Mouse (Mus musculus) neural tube, embryonic 13.5 days (tissue): Measurements from ENCODE around the gene Ttll7. TPM values are rescaled to one million over a fixed set of nuclear protein-coding genes. Genes with fewer than 3 reads are reported as not detected.

Source experiments
- ATAC-seq: fragments of 200-750 bp; cut with Nextera tagmentation; 2 replicates; pipeline ENCODE4 v1.8.0; 2017; ENCODE audit warnings: low read depth, mild to moderate bottlenecking, moderate TSS enrichment, moderate library complexity
- H3K27ac ChIP-seq: fragments of 300-500 bp; sonication (generic); replicated peaks from 2 replicates; pipeline ENCODE4 v1.5.1; 2015; ENCODE audit warnings: moderate library complexity, mild to moderate bottlenecking, inconsistent platforms
- H3K27me3 ChIP-seq: fragments of 300-500 bp; sonication (generic); 2 replicates; pipeline ENCODE4 v1.6.1; 2015; ENCODE audit warnings: mild to moderate bottlenecking, inconsistent platforms
- H3K36me3 ChIP-seq: fragments of 300-500 bp; sonication (generic); 2 replicates; pipeline ENCODE4 v1.6.1; 2015; ENCODE audit warnings: mild to moderate bottlenecking, inconsistent platforms
- H3K4me1 ChIP-seq: fragments of 300-500 bp; sonication (generic); replicated peaks from 2 replicates; pipeline ENCODE4 v1.6.1; 2015; ENCODE audit warnings: inconsistent platforms
- H3K4me2 ChIP-seq: fragments of 300-500 bp; sonication (generic); 2 replicates; pipeline ENCODE4 v1.6.1; 2015; ENCODE audit warnings: inconsistent platforms, mild to moderate bottlenecking, moderate library complexity
- H3K4me3 ChIP-seq: fragments of 300-500 bp; sonication (generic); 2 replicates; pipeline ENCODE4 v1.5.1; 2015; ENCODE audit warnings: mild to moderate bottlenecking, inconsistent platforms
- H3K9ac ChIP-seq: fragments of 300-500 bp; sonication (generic); 2 replicates; pipeline ENCODE4 v1.6.1; 2015; ENCODE audit warnings: moderate library complexity, mild to moderate bottlenecking, inconsistent platforms
- H3K9me3 ChIP-seq: fragments of 300-500 bp; sonication (generic); 2 replicates; pipeline ENCODE4 v1.6.1; 2016; ENCODE audit warnings: inconsistent platforms
- WGBS: fragments of 180-500 bp; shearing (Covaris S2); methylation state at CpG from one replicate; pipeline ENCODE4 v1.1.7; 2015; 5-methylcytosine and 5-hydroxymethylcytosine counted together
- polyA plus RNA-seq: library from polyadenylated mRNA; unstranded; fragments of >200 nt; fragmentation: Nextera tagmentation; extraction: Ambion mirVana; gene quantifications from 2 replicates; pipeline ENCODE4 v1.2.1, GENCODE M21; 2015

The Ttll7 gene
- 16.5 and 20.8 TPM in 2 replicates for polyA plus RNA-seq

DNA sequence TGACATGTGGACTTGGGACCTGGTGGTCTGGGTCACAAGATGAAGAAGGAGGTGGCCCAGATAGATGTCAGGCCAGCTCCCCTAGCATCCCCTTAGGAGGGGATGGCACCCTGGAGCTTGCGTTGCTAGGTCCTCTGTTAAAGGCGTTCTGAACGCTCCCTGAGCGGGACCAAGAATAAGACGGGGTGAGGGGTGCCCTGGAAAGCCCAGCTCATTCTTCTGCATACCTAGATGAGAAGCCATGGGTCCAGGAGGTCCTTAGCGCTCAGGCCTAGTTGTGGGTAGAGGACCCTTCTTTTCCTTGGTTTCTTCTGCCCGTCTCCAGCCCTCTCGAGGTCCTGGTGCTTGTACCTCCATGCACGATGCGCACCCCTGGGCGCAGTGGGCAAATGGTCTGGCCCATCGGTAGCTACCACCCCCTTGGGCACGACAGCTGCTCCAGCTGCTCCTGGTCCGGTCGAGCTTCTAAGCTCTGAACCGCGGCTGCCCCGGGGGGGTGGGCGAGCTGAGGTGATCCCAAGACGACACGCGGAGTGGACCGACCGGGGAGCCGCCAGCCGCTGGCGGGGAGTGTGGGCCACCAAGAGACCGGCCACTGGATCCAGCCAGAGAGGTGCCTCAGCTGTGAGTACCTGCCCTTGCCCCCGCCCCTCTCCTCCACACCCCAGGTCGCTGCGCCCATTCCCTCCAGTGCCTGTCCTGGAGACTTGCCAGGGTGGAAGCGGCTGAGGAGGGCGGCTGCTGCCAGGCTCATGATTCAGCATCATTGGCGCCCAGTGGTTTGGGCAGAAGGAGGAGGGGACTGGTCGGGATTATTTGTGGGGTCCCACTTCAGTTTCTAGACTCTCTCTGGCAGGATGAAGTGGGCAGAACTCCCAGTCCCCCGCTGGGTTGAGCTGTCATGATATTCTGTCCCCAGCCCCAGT, at the start of gene Ttll7:
Ttll7 (plus strand) TSS at position 402 of the 926 bp plus-strand sequence.
- Histone ChIP-seq H3K27ac (peak within 1 kb of the TSS; percentile 85), H3K4me3 (peak within 1 kb of the TSS; percentile 80), H3K4me2 (peak within 1 kb of the TSS; percentile 76), H3K9ac (peak within 1 kb of the TSS; percentile 86), H3K9me3 (no peaks in the 10 kb centered on the region), H3K36me3 (no peaks in the 10 kb centered on the region), H3K27me3 (no peaks in the 10 kb centered on the region), H3K4me1 (peaks cover 30% of the 10 kb centered on the region)
- 1% methylated on average over 35 of the region's 36 CpGs for whole genome bisulfite sequencing
- peak; percentile 97 for ATAC-seq

DNA sequence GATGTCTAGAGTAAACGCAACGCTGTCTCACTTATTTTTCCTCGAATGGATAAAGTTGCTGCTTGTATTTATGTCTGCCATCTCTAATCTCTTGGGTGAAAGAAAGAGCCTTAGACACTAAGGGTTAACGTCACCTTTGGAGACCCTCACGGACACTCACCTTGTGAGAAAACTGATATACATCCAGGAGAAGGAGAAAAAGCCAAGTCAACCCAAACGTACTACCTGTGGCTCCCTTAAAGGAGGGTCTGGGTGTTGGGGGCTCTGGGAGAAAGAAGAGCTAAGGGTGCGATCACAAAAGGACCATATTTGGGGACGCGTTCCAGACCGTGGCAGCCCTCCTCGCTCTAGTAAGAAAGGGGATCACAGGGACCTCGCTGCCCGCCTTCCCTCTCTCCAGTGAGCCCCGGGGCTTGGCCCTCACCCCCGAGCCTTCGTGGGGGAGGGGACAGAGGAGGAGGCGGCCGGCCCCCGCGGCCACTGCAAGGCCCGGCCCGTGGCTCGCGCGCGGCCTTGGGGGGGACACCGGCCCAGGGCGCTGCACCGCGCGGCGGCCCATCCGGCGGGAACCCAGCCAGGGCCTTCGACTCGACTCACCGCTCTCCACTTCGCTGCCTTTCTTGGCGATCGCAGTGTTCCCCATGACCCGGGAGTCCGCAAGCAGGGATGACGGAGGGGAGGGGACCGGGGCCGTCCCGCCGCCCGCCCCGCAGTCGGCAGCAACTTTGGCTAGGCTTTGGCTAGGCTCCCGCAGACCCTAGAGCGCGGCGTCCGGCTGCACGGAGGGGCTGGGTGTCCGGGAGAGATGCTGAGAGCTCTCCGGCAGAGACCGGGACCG, 39.9 kb upstream of the Ttll7 start:
- 1% methylated on average over 54 of the region's 60 CpGs for WGBS

DNA sequence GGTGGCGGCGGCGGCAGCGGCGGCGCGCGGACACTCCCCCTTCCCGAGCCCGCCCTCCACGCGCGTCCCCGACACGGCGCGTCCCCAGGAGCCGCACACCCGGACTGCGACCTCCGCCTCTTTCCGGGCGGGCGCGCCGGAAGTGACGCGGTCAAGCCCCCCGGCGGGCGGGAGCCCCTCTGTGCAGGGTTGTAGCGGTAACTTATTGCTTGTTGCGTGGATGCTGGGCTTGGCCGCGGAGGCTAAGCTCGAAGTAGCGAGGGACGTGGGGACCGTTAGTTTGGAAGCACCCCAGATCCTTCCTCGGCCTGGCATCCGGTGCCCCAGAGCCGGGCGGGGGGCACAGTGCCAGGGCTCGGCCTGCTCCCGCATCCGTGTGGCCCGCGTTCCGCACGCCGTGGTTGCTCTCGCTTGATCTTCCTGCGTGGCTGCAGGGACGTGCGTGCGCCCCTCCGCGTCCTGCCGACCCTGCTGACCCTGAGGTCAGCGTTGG, 39.2 kb upstream of the Ttll7 start, which contains the start of gene Prkacb:
Prkacb (minus strand) TSS at position 90 of the 493 bp plus-strand sequence.
- WGBS, result under 1% methylated on average over 54 of the region's 60 CpGs

More for the DNA sequence above, 39.9 kb upstream of the Ttll7 start:
- Histone ChIP-seq H3K27me3 (no peaks in the 10 kb centered on the region), H3K9ac (peak overlapping the region; percentile 95), H3K27ac (peak overlapping the region; percentile 91), H3K36me3 (no peaks in the 10 kb centered on the region), H3K4me2 (peak overlapping the region; percentile 67), H3K4me1 (peaks cover 24% of the 10 kb centered on the region), H3K4me3 (peak overlapping the region; percentile 96), H3K9me3 (no peaks in the 10 kb centered on the region)
- ATAC-seq, result peak; percentile 79

DNA sequence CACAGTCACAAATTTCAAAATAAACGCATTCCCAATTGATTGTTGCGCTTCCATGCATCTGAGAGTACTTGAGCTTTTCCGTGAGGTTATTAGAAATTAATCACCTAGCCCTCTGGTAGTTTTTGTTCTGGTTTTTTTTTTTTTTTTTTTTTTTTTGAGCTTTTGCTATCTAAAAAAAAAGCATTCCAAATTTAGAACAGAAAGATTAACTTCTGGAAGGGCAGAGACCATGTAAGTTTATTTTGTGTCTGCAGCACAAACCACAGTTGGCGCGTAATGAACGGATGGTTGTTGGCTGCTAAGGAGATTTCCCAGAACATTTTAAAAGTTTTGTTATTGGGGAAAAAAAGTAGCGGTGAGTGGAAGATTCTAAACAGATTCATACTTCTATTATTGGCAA, 38.5 kb upstream of the Ttll7 start:
- H3K27me3 ChIP-seq, result no peaks in the 10 kb centered on the region
- peak overlapping the region; percentile 91 for H3K27ac ChIP-seq
- 65% methylated on average over 7 of the region's 7 CpGs for WGBS
- peak overlapping the region; percentile 96 for H3K4me3 ChIP-seq
- peak overlapping the region; percentile 95 for H3K9ac ChIP-seq
- no peaks in the 10 kb centered on the region for H3K9me3 ChIP-seq
- peaks cover 24% of the 10 kb centered on the region for H3K4me1 ChIP-seq
- H3K36me3 ChIP-seq, result no peaks in the 10 kb centered on the region
- peak overlapping the region; percentile 65 for H3K4me2 ChIP-seq
- ATAC-seq, result no peak

More for the DNA sequence above, 39.2 kb upstream of the Ttll7 start, which contains the start of gene Prkacb:
- Histone ChIP-seq H3K27me3 (no peaks in the 10 kb centered on the region), H3K9ac (peak within 1 kb of the TSS; percentile 95), H3K27ac (peak within 1 kb of the TSS; percentile 91), H3K4me2 (peak within 1 kb of the TSS; percentile 67), H3K4me3 (peak within 1 kb of the TSS; percentile 96), H3K9me3 (no peaks in the 10 kb centered on the region), H3K36me3 (no peaks in the 10 kb centered on the region), H3K4me1 (peaks cover 24% of the 10 kb centered on the region)
- peak; percentile 98 for ATAC-seq

DNA sequence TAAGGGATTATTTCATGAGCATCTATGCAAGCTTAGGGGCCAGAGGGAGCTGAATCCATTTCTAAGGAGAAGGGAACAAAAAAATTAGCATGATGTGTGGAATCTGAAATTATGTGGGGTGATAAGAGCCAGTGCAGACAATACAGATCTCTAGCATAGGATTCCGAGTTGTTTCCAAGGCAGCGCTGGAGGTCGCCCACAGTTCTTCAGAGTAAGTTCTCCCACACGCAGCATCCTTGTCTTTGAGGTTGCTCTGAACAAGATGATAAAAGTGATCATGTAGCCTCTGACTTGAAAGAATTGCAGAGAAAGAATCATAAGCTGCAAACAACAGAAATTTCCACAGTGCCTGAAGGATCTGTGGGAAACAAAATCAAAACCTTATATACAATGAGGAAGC, 31.4 kb upstream of the Ttll7 start:
- Histone ChIP-seq H3K27ac (no peak overlapping the region), H3K9ac (no peak overlapping the region), H3K4me1 (no peaks in the 10 kb centered on the region), H3K4me2 (no peak overlapping the region), H3K4me3 (no peak overlapping the region), H3K9me3 (no peaks in the 10 kb centered on the region), H3K36me3 (no peaks in the 10 kb centered on the region), H3K27me3 (no peaks in the 10 kb centered on the region; the same call in 1 of the 2 replicates)
- no peak for ATAC-seq
- 87% methylated on average over 4 of the region's 4 CpGs for WGBS

DNA sequence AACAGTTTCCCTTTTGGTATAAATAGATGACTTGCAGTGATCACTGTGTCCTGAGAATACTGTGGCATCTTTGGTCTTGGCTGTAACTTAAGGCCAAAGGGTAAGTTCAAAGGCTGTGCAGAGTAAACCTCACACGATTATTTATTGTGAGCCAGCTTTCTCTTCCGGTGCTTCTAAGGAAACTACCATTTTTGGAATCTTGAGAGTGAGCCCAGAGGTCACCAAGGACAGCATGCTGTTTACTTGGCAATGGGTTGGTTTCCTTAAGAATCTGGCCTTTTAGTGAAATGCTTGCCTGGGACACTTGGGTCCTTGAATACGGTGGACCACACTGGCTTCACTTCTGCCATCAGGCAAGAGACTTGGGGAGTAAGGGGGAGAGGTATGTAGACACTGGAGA, 9.4 kb upstream of the Ttll7 start:
- Histone ChIP-seq H3K9ac (no peak overlapping the region), H3K9me3 (no peaks in the 10 kb centered on the region), H3K4me3 (no peak overlapping the region), H3K27me3 (no peaks in the 10 kb centered on the region), H3K36me3 (no peaks in the 10 kb centered on the region), H3K4me2 (no peak overlapping the region), H3K27ac (no peak overlapping the region), H3K4me1 (peaks cover 4% of the 10 kb centered on the region)
- WGBS, result 72% methylated on average over 3 of the region's 3 CpGs
- ATAC-seq, result no peak

DNA sequence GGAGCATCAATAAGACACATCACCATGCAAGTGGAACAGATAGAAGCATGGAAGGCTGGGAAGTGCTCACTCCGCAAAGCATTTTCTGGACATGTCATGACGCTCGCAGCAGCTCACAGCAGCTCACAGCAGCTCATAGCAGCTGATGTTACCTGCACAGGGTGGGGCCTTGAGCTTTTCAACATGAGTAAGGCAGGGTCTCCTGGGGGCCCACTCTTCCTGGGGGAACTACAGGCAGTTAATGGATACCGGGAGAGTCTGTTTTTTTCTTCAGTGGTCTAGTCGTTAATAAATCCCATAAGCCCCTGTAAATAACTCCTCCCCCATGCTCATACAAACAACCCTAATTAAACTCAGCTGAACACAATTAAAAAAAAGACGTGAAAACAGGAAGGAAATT, 8.7 kb upstream of the Ttll7 start:
- H3K4me2 ChIP-seq, result no peak overlapping the region
- no peaks in the 10 kb centered on the region for H3K9me3 ChIP-seq
- H3K27ac ChIP-seq, result no peak overlapping the region; the same call in 1 of the 2 replicates
- WGBS, result 62% methylated on average over 6 of the region's 6 CpGs
- no peaks in the 10 kb centered on the region for H3K27me3 ChIP-seq
- no peaks in the 10 kb centered on the region for H3K36me3 ChIP-seq
- H3K4me3 ChIP-seq, result no peak overlapping the region
- ATAC-seq, result no peak
- peaks cover 4% of the 10 kb centered on the region for H3K4me1 ChIP-seq
- no peak overlapping the region for H3K9ac ChIP-seq

DNA sequence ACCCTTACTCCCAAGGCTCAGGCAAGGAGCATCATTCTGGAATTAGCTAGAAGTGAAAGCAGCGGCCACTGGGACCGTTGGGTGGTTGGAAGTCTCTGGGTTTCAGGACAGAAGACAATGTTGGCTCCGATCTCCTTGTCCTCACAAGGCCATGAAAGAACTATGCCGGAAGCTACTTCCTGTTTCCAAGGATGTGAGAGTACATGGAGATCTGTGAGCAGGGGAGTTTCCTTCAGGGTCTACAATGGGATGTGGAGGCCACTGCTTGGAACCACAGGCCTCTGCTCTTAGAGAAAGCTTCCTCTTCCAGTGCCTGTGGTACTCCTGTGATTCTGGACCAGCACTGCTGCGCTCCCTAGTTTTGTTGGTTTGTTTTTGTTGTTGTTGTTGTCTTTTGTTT, 5.9 kb upstream of the Ttll7 start:
- H3K4me2 ChIP-seq, result no peak overlapping the region
- no peaks in the 10 kb centered on the region for H3K27me3 ChIP-seq
- no peak overlapping the region for H3K9ac ChIP-seq
- no peak for ATAC-seq
- no peak overlapping the region for H3K4me3 ChIP-seq
- no peaks in the 10 kb centered on the region for H3K9me3 ChIP-seq
- WGBS, result 90% methylated on average over 5 of the region's 5 CpGs
- H3K36me3 ChIP-seq, result no peaks in the 10 kb centered on the region
- H3K4me1 ChIP-seq, result peaks cover 4% of the 10 kb centered on the region
- peak overlapping the region; percentile 39; the same call in 1 of the 2 replicates for H3K27ac ChIP-seq

DNA sequence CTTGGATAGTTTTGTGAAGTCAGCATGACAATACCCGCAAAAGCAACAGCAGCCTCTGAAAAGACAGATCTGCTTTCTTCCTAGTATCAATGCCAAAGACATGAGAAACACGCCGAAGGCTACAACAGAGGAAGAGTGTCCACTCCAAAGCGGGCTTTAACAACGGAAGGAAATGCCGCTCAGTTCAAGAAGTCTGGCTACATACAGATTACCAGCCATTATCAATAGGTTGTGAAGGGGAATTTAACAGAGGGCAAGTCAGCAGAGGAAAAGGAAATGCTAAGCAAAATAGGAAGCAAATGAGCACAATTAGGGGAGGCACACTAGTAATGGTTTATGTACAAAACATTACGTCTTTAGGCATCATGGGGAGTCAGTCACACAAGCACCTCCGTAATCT, 4.1 kb upstream of the Ttll7 start:
- no peak overlapping the region for H3K27ac ChIP-seq
- H3K9me3 ChIP-seq, result no peaks in the 10 kb centered on the region
- no peak overlapping the region for H3K9ac ChIP-seq
- H3K4me3 ChIP-seq, result no peak overlapping the region
- H3K4me2 ChIP-seq, result no peak overlapping the region
- no peak for ATAC-seq
- no peaks in the 10 kb centered on the region for H3K27me3 ChIP-seq
- H3K36me3 ChIP-seq, result no peaks in the 10 kb centered on the region
- 90% methylated on average over 8 of the region's 8 CpGs for WGBS
- H3K4me1 ChIP-seq, result peaks cover 18% of the 10 kb centered on the region

DNA sequence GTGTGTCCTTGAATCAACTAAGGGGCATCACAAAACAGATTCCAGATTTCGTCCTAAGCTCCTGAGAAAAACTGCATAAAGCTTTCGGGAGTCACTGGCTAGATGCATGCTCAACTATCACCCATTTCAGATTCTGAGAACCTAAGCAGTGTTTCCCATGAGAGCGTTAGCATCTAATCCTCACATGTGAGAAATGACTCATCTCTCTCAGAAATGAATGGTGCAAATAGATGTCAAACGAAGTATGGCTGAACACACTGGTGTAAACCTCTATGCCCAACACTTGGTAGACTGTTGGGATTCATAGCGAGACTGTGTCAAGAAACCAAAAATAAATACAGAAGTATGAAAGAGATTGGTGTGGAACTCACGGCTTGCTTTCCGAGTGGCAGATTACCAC, 2.8 kb upstream of the Ttll7 start:
- WGBS, result 91% methylated on average over 7 of the region's 7 CpGs
- no peak overlapping the region for H3K27ac ChIP-seq
- H3K4me3 ChIP-seq, result no peak overlapping the region
- H3K27me3 ChIP-seq, result no peaks in the 10 kb centered on the region
- no peak overlapping the region for H3K4me2 ChIP-seq
- H3K36me3 ChIP-seq, result no peaks in the 10 kb centered on the region
- ATAC-seq, result no peak
- no peak overlapping the region for H3K9ac ChIP-seq
- peaks cover 26% of the 10 kb centered on the region for H3K4me1 ChIP-seq
- no peaks in the 10 kb centered on the region for H3K9me3 ChIP-seq

DNA sequence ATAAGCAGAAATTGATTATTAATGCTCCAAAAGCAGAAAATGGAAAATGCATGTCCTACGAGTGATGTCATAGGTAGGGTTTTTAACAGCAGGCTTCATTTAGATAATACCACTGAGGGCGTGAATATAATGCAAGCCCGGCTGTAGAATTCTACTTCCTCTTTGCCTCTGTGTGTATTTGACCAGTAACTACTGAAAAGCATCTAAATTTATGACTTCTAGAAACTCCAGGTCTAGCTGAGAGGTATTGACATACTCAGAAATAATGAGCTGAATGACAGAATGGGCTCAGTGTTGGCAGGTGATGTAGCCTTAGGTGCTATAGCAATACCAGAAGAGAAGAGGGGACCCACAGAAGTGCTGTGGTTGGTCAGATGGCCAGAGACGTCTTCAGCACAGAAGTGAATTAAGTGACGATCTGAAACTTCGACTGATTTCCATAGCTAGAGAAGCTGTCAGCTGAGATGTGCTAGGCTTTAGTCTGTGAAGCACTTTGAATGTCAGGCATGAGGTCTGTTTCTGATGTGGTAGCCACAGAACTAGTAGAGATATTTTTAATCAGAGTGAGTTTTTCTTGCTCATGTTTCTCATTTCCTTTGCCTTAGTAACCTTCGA, 2.4 kb downstream of the Ttll7 start:
- H3K4me2 ChIP-seq, result peak overlapping the region; percentile 76
- no peak overlapping the region for H3K27ac ChIP-seq
- H3K9me3 ChIP-seq, result no peaks in the 10 kb centered on the region
- H3K4me1 ChIP-seq, result peaks cover 30% of the 10 kb centered on the region
- ATAC-seq, result no peak
- peak overlapping the region; percentile 80; the same call in 1 of the 2 replicates for H3K4me3 ChIP-seq
- H3K27me3 ChIP-seq, result no peaks in the 10 kb centered on the region
- no peaks in the 10 kb centered on the region for H3K36me3 ChIP-seq
- 0 out of 2 replicates have a peak overlapping the region, but pooled peaks have one; percentile 41 for H3K9ac ChIP-seq
- 79% methylated on average over 7 of the region's 7 CpGs for WGBS
